Mouse (Mus musculus) granulocyte monocyte progenitor cell, adult 5-6 weeks (primary cell): ENCODE measurements around the gene Notum. TPM values are rescaled to one million over a fixed set of nuclear protein-coding genes. Genes with fewer than 3 reads are reported as not detected.

Experiments
- total RNA-seq, 2 experiments: library from RNA; stranded (forward) in 1 of 2; stranded (reverse) in 1 of 2; fragments of 200-712, 200-1000 nt in 1 of 2; fragments of >200 nt in 1 of 2; fragmentation: Nextera tagmentation in 1 of 2; gene quantifications; 2 replicates each; pipeline ENCODE4 v1.2.3; 2014 to 2017

The Notum gene
- total RNA-seq, 2 experiments from 2014 or later = not detected

Other genes starting within 250 kb of the Notum start
Only the 30 nearest of the 32 such genes appear.
- gene Pde6g, start 207.7 kb downstream of the Notum start, total RNA-seq (2014; fragmentation: Nextera tagmentation) = not detected in 2 replicates
- gene Pde6g, start 207.7 kb downstream of the Notum start, total RNA-seq (2017) = not detected in 2 replicates
- 7.9 and 8.6 TPM in 2 replicates for gene Oxld1, start 203.1 kb downstream of the Notum start, total RNA-seq (2014; fragmentation: Nextera tagmentation)
- gene Oxld1, start 203.1 kb downstream of the Notum start, total RNA-seq (2017) = 12.8 and 19.5 TPM in 2 replicates
- 35.6 and 43.0 TPM in 2 replicates for gene Ccdc137, start 203.1 kb downstream of the Notum start, total RNA-seq (2014; fragmentation: Nextera tagmentation)
- 39.4 and 57.7 TPM in 2 replicates for gene Ccdc137, start 203.1 kb downstream of the Notum start, total RNA-seq (2017)
- 11.7 and 15.1 TPM in 2 replicates for gene Arl16, start 193.6 kb downstream of the Notum start, total RNA-seq (2014; fragmentation: Nextera tagmentation)
- gene Arl16, start 193.6 kb downstream of the Notum start, total RNA-seq (2017) = 19.2 and 22.4 TPM in 2 replicates
- gene Mrpl12, start 176.6 kb downstream of the Notum start, total RNA-seq (2014; fragmentation: Nextera tagmentation) = 113 and 121 TPM in 2 replicates
- gene Mrpl12, start 176.6 kb downstream of the Notum start, total RNA-seq (2017) = 131 and 159 TPM in 2 replicates
- gene Slc25a10, start 169.3 kb downstream of the Notum start, total RNA-seq (2014; fragmentation: Nextera tagmentation) = 20.6 and 21.3 TPM in 2 replicates
- 20.5 and 26.2 TPM in 2 replicates for gene Slc25a10, start 169.3 kb downstream of the Notum start, total RNA-seq (2017)
- gene Gcgr, start 130.5 kb downstream of the Notum start, total RNA-seq (2014; fragmentation: Nextera tagmentation) = not detected in 2 replicates
- gene Gcgr, start 130.5 kb downstream of the Notum start, total RNA-seq (2017) = not detected in 2 replicates
- gene Mcrip1, start 111.4 kb downstream of the Notum start, total RNA-seq (2014; fragmentation: Nextera tagmentation) = 64.7 and 75.8 TPM in 2 replicates
- gene Mcrip1, start 111.4 kb downstream of the Notum start, total RNA-seq (2017) = 23.1 and 23.4 TPM in 2 replicates
- gene Ppp1r27, start 110.0 kb downstream of the Notum start, total RNA-seq (2014; fragmentation: Nextera tagmentation) = not detected in 2 replicates
- not detected in 2 replicates for gene Ppp1r27, start 110.0 kb downstream of the Notum start, total RNA-seq (2017)
- gene P4hb, start 87.9 kb downstream of the Notum start, total RNA-seq (2014; fragmentation: Nextera tagmentation) = 864 and 921 TPM in 2 replicates
- 1,372 and 1,702 TPM in 2 replicates for gene P4hb, start 87.9 kb downstream of the Notum start, total RNA-seq (2017)
- gene Arhgdia, start 79.6 kb downstream of the Notum start, total RNA-seq (2014; fragmentation: Nextera tagmentation) = 514 and 552 TPM in 2 replicates
- gene Arhgdia, start 79.6 kb downstream of the Notum start, total RNA-seq (2017) = 163 and 168 TPM in 2 replicates
- gene Alyref, start 62.8 kb downstream of the Notum start, total RNA-seq (2014; fragmentation: Nextera tagmentation) = 161 and 171 TPM in 2 replicates
- gene Alyref, start 62.8 kb downstream of the Notum start, total RNA-seq (2017) = 315 and 430 TPM in 2 replicates
- gene Anapc11, start 62.8 kb downstream of the Notum start, total RNA-seq (2014; fragmentation: Nextera tagmentation) = 80.9 and 96.2 TPM in 2 replicates
- gene Anapc11, start 62.8 kb downstream of the Notum start, total RNA-seq (2017) = 26.9 and 27.0 TPM in 2 replicates
- gene Npb, start 52.7 kb downstream of the Notum start, total RNA-seq (2014; fragmentation: Nextera tagmentation) = not detected in 2 replicates
- gene Npb, start 52.7 kb downstream of the Notum start, total RNA-seq (2017) = not detected in 2 replicates
- gene Pcyt2, start 43.2 kb downstream of the Notum start, total RNA-seq (2014; fragmentation: Nextera tagmentation) = 48.1 and 70.3 TPM in 2 replicates
- gene Pcyt2, start 43.2 kb downstream of the Notum start, total RNA-seq (2017) = 21.9 and 35.5 TPM in 2 replicates
- gene Sirt7, start 35.9 kb downstream of the Notum start, total RNA-seq (2014; fragmentation: Nextera tagmentation) = 66.1 and 81.1 TPM in 2 replicates
- gene Sirt7, start 35.9 kb downstream of the Notum start, total RNA-seq (2017) = 57.4 and 75.0 TPM in 2 replicates
- 28.7 and 37.0 TPM in 2 replicates for gene Mafg, start 27.6 kb downstream of the Notum start, total RNA-seq (2014; fragmentation: Nextera tagmentation)
- gene Mafg, start 27.6 kb downstream of the Notum start, total RNA-seq (2017) = 30.2 and 36.6 TPM in 2 replicates
- 14.6 and 15.9 TPM in 2 replicates for gene Pycr1, start 17.4 kb downstream of the Notum start, total RNA-seq (2014; fragmentation: Nextera tagmentation)
- 4.6 and 8.9 TPM in 2 replicates for gene Pycr1, start 17.4 kb downstream of the Notum start, total RNA-seq (2017)
- gene Myadml2, start 13.0 kb downstream of the Notum start, total RNA-seq (2014; fragmentation: Nextera tagmentation) = not detected in 2 replicates
- 0.69 and 1.9 TPM in 2 replicates for gene Myadml2, start 13.0 kb downstream of the Notum start, total RNA-seq (2017)
- gene Aspscr1, start 11.8 kb upstream of the Notum start, total RNA-seq (2014; fragmentation: Nextera tagmentation) = 44.6 and 84.7 TPM in 2 replicates
- gene Aspscr1, start 11.8 kb upstream of the Notum start, total RNA-seq (2017) = 29.0 and 33.5 TPM in 2 replicates
- gene Cenpx, start 52.6 kb upstream of the Notum start, total RNA-seq (2014; fragmentation: Nextera tagmentation) = 99.2 and 129 TPM in 2 replicates
- gene Cenpx, start 52.6 kb upstream of the Notum start, total RNA-seq (2017) = 110 and 151 TPM in 2 replicates
- gene Lrrc45, start 52.8 kb upstream of the Notum start, total RNA-seq (2014; fragmentation: Nextera tagmentation) = 16.7 and 35.0 TPM in 2 replicates
- gene Lrrc45, start 52.8 kb upstream of the Notum start, total RNA-seq (2017) = 30.6 and 46.2 TPM in 2 replicates
- gene Rac3, start 60.3 kb upstream of the Notum start, total RNA-seq (2014; fragmentation: Nextera tagmentation) = 2.1 and 5.1 TPM in 2 replicates
- 1.1 TPM in 2 replicates for gene Rac3, start 60.3 kb upstream of the Notum start, total RNA-seq (2017)
- gene Dcxr, start 66.1 kb upstream of the Notum start, total RNA-seq (2014; fragmentation: Nextera tagmentation) = 15.9 and 24.1 TPM in 2 replicates
- gene Dcxr, start 66.1 kb upstream of the Notum start, total RNA-seq (2017) = 14.5 and 18.6 TPM in 2 replicates
- gene Cbr2, start 70.9 kb upstream of the Notum start, total RNA-seq (2014; fragmentation: Nextera tagmentation) = not detected in 2 replicates
- gene Cbr2, start 70.9 kb upstream of the Notum start, total RNA-seq (2017) = not detected in 2 replicates
- gene Hmga1b, start 101.6 kb upstream of the Notum start, total RNA-seq (2014; fragmentation: Nextera tagmentation) = 12.8 and 179 TPM in 2 replicates
- 16.3 and 157 TPM in 2 replicates for gene Hmga1b, start 101.6 kb upstream of the Notum start, total RNA-seq (2017)
- 23.8 TPM in 2 replicates for gene Rfng, start 123.0 kb upstream of the Notum start, total RNA-seq (2014; fragmentation: Nextera tagmentation)
- 3.1 and 4.7 TPM in 2 replicates for gene Rfng, start 123.0 kb upstream of the Notum start, total RNA-seq (2017)
- gene Gps1, start 123.1 kb upstream of the Notum start, total RNA-seq (2014; fragmentation: Nextera tagmentation) = 82.5 and 83.6 TPM in 2 replicates
- 91.8 and 116 TPM in 2 replicates for gene Gps1, start 123.1 kb upstream of the Notum start, total RNA-seq (2017)
- 48.2 and 60.7 TPM in 2 replicates for gene Dus1l, start 135.2 kb upstream of the Notum start, total RNA-seq (2014; fragmentation: Nextera tagmentation)
- 63.0 and 74.8 TPM in 2 replicates for gene Dus1l, start 135.2 kb upstream of the Notum start, total RNA-seq (2017)
- 79.3 and 146 TPM in 2 replicates for gene Fasn, start 163.4 kb upstream of the Notum start, total RNA-seq (2014; fragmentation: Nextera tagmentation)
- 45.2 and 59.7 TPM in 2 replicates for gene Fasn, start 163.4 kb upstream of the Notum start, total RNA-seq (2017)